12 mouse cellular contexts compared by ENCODE assay signal in the genomic region with DNA sequence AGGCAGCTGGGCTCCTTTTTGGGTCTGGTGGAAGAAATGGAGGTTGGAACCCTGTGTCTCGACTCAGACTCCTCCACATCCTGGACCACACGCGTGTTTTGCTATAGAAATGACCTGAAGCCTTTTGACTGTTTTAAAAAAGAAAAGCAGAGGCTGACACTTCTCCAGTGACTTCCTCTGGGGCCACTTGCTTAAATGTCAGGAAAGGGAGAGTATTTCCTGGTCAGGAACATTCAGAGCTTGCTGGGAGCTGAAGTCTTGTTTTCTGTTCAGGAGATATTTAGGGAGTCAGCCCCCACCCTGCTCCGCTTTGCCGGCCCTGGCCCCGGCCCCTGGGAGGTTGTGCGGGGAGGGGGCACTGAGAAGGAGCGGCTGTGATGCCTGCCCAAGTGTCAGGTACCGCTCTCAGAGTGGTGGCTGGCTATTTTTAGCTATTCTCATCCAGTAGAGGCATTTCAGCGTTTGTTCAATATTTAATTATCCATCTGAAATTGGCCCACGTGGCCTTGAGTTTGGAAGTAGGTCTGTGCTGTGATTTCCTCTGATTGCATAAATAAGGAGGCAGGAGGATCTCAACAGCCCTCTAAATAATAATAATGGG.
DNase-seq lines count a peak whose midpoint lies in the region; ATAC-seq and TF ChIP-seq lines count a peak whose summit lies in the region.
"Had no signal": no experiment of that assay in that cellular context is flagged by ENCODE, and none has a peak within 500 bp of the region (broad histone marks: within the 10 kb centered on the region; RNA-seq: fewer than 3 reads in every experiment).

No protein-coding gene starts in this region.

- 52% methylated on average over 11 of the region's 11 CpGs for WGBS in hindbrain, embryonic 13.5 days
- WGBS in hindbrain, embryonic 11.5 days = 67% methylated on average over 11 of the region's 11 CpGs
- WGBS in forebrain, embryonic 13.5 days = 58% methylated on average over 11 of the region's 11 CpGs
- WGBS in hindbrain, postnatal 0 days = 56% methylated on average over 11 of the region's 11 CpGs

- H3K9me3 ChIP-seq in hindbrain, embryonic 13.5 days = no peaks in the 10 kb centered on the region
- no peaks in the 10 kb centered on the region for H3K9me3 ChIP-seq in hindbrain, embryonic 11.5 days (ENCODE audit: control insufficient read depth, low read length)
- H3K9me3 ChIP-seq in forebrain, embryonic 13.5 days (replicated peaks) = no peaks in the 10 kb centered on the region
- H3K9me3 ChIP-seq in hindbrain, postnatal 0 days (ENCODE audit: low read length) = no peaks in the 10 kb centered on the region
- H3K9me3 ChIP-seq: liver, embryonic 15.5 days had no signal

- no peak for TF ChIP-seq CTCF in hindbrain, postnatal 0 days (IDR thresholded peaks at IDR 0.05; ENCODE audit: low read depth)

- H3K27me3 ChIP-seq in hindbrain, embryonic 13.5 days = peaks cover 4% of the 10 kb centered on the region; the same call in 1 of the 2 replicates
- no peaks in the 10 kb centered on the region for H3K27me3 ChIP-seq in hindbrain, embryonic 11.5 days (ENCODE audit: control insufficient read depth, insufficient read depth, low read length)
- H3K27me3 ChIP-seq in forebrain, embryonic 13.5 days = no peaks in the 10 kb centered on the region
- H3K27me3 ChIP-seq in hindbrain, postnatal 0 days (ENCODE audit: insufficient read depth, low read length) = no peaks in the 10 kb centered on the region

- peak overlapping the region; percentile 48 for H3K27ac ChIP-seq in hindbrain, embryonic 13.5 days
- H3K27ac ChIP-seq in hindbrain, embryonic 11.5 days (ENCODE audit: low read depth, low read length) = no peak overlapping the region
- H3K27ac ChIP-seq in brown adipose tissue, adult 24 weeks (replicated peaks; ENCODE audit: low read depth, low read length) = peak overlapping the region; percentile 92
- peak overlapping the region; percentile 51 for H3K27ac ChIP-seq in forebrain, embryonic 13.5 days
- H3K27ac ChIP-seq in hindbrain, postnatal 0 days = peak overlapping the region; percentile 48
- H3K27ac ChIP-seq: liver, embryonic 15.5 days had no signal

- H3K36me3 ChIP-seq in hindbrain, embryonic 13.5 days = no peaks in the 10 kb centered on the region
- no peaks in the 10 kb centered on the region for H3K36me3 ChIP-seq in hindbrain, embryonic 11.5 days (ENCODE audit: control insufficient read depth, insufficient read depth, low read length)
- H3K36me3 ChIP-seq in forebrain, embryonic 13.5 days (ENCODE audit: poor library complexity, severe bottlenecking) = no peaks in the 10 kb centered on the region
- no peaks in the 10 kb centered on the region for H3K36me3 ChIP-seq in hindbrain, postnatal 0 days (ENCODE audit: insufficient read depth, low read length)
- H3K36me3 ChIP-seq: liver, embryonic 15.5 days had no signal

- ATAC-seq in hindbrain, embryonic 13.5 days (ENCODE audit: low FRiP score) = no peak
- no peak for ATAC-seq in hindbrain, embryonic 11.5 days (ENCODE audit: low FRiP score)
- 0 out of 2 replicates have a peak, but pooled peaks have one; percentile 22 for ATAC-seq in forebrain, embryonic 13.5 days
- peak; percentile 35 for ATAC-seq in hindbrain, postnatal 0 days

- no peak for DNase-seq in hindbrain, embryonic 11.5 days (ENCODE audit: low spot score)
- peak; percentile 48 for DNase-seq in hindbrain, postnatal 0 days (ENCODE audit: low spot score)
- no peak for DNase-seq in spleen, adult 18-20 months
- DNase-seq in B cell, adult 2 months = no peak
- no peak for DNase-seq in kidney, postnatal 25 days
- DNase-seq: adrenal gland, adult 8-10 months; kidney, adult 18-20 months; thymus, postnatal 14 days had no signal

- H3K4me3 ChIP-seq in hindbrain, embryonic 13.5 days = no peak overlapping the region
- H3K4me3 ChIP-seq in hindbrain, embryonic 11.5 days (ENCODE audit: low read depth, low read length) = no peak overlapping the region
- peak overlapping the region; percentile 29 for H3K4me3 ChIP-seq in brown adipose tissue, adult 24 weeks (ENCODE audit: insufficient read depth, low read depth, low read length)
- H3K4me3 ChIP-seq in forebrain, embryonic 13.5 days = no peak overlapping the region
- no peak overlapping the region for H3K4me3 ChIP-seq in hindbrain, postnatal 0 days (ENCODE audit: low read length)
- H3K4me3 ChIP-seq: liver, embryonic 15.5 days had no signal

- peak overlapping the region; percentile 55; the same call in 1 of the 2 replicates for H3K9ac ChIP-seq in hindbrain, embryonic 13.5 days
- no peak overlapping the region for H3K9ac ChIP-seq in hindbrain, embryonic 11.5 days (ENCODE audit: low read depth, low read length)
- no peak overlapping the region for H3K9ac ChIP-seq in forebrain, embryonic 13.5 days
- H3K9ac ChIP-seq in hindbrain, postnatal 0 days (replicated peaks; ENCODE audit: low read length) = no peak overlapping the region
- H3K9ac ChIP-seq: liver, embryonic 15.5 days had no signal

- no peak overlapping the region for H3K4me2 ChIP-seq in hindbrain, embryonic 13.5 days
- no peak overlapping the region for H3K4me2 ChIP-seq in hindbrain, embryonic 11.5 days (replicated peaks; ENCODE audit: low read depth, low read length)
- H3K4me2 ChIP-seq in forebrain, embryonic 13.5 days = 0 out of 2 replicates have a peak overlapping the region, but pooled peaks have one; percentile 8
- H3K4me2 ChIP-seq in hindbrain, postnatal 0 days (ENCODE audit: low read depth, low read length) = no peak overlapping the region
- H3K4me2 ChIP-seq: liver, embryonic 15.5 days had no signal

- peaks cover 62% of the 10 kb centered on the region for H3K4me1 ChIP-seq in hindbrain, embryonic 13.5 days (replicated peaks)
- peaks cover 10% of the 10 kb centered on the region for H3K4me1 ChIP-seq in hindbrain, embryonic 11.5 days (replicated peaks; ENCODE audit: control insufficient read depth, insufficient read depth, low read length)
- H3K4me1 ChIP-seq in brown adipose tissue, adult 24 weeks (ENCODE audit: control insufficient read depth, insufficient read depth, insufficient read length, low read length) = peaks cover 15% of the 10 kb centered on the region
- peaks cover 60% of the 10 kb centered on the region for H3K4me1 ChIP-seq in forebrain, embryonic 13.5 days
- H3K4me1 ChIP-seq in hindbrain, postnatal 0 days (ENCODE audit: insufficient read depth, low read length) = peaks cover 15% of the 10 kb centered on the region

Comparison
In these comparisons a context has a peak if more than half of its experiments do, and no peak if none do; other contexts are left out.
1. ATAC-seq: peak in forebrain, embryonic 13.5 days (single experiment) and hindbrain, postnatal 0 days (single experiment); none in hindbrain, embryonic 13.5 days (single experiment) and hindbrain, embryonic 11.5 days (single experiment).